Comparison of ENCODE assay signal across 8 mouse cellular contexts in the genomic region with DNA sequence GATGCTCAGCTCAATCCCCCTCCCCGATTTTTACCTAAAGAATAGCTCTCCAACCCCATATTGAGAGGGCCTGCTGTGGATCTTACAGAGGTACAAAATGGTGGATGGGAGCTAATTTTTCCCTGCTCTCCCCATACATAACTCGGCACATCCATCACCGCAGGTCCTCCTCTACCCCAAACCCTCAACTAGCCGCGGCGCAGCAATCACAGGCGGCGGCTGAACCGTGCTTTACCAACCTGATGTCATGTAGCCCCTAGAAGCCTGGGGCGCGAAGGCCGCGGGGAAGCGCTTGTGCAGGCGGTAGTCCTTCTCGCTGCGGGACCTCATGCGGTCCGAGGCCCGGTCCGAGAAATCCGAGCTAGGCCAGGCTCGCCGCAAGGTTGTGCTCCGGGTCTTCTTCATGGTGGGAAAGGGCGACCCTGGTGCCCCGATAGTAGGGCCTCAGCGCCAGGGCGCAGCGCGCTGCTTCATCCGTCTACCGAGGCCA.
DNase-seq lines count a peak whose midpoint lies in the region; ATAC-seq and TF ChIP-seq lines count a peak whose summit lies in the region.

No protein-coding gene starts in this region.

- peak overlapping the region; percentile 59 for H3K9ac ChIP-seq in lung, postnatal 0 days (replicated peaks; ENCODE audit: low read depth)

- peak overlapping the region; percentile 99 for H3K4me2 ChIP-seq in lung, postnatal 0 days (replicated peaks; ENCODE audit: low read depth, low read length)

- DNase-seq in thymus, postnatal 4 days = peak; percentile 15
- DNase-seq in thymus, postnatal 25 days = no peak
- DNase-seq in gastrocnemius, postnatal 4 days (ENCODE audit: low spot score in 2 of 2) = peak; percentile 23 to 40
- peak; percentile 28 for DNase-seq in kidney, postnatal 14 days
- no peak for DNase-seq in lung, postnatal 0 days (ENCODE audit: low spot score)
- DNase-seq in right cerebral cortex, postnatal 25 days = peak; percentile 52

- H3K27me3 ChIP-seq in lung, postnatal 0 days (replicated peaks; ENCODE audit: insufficient read depth, low read length) = no peaks in the 10 kb centered on the region

- peak overlapping the region; percentile 75 for H3K4me3 ChIP-seq in lung, postnatal 0 days (ENCODE audit: low read depth, low read length)

- no peaks in the 10 kb centered on the region for H3K9me3 ChIP-seq in lung, postnatal 0 days (ENCODE audit: low read length)

- no peak for TF ChIP-seq EP300 in lung, postnatal 0 days (IDR thresholded peaks at IDR 0.05)

- under 1% methylated on average over 31 of the region's 33 CpGs for WGBS in lung, postnatal 0 days

- no peak for TF ChIP-seq CTCF in lung, postnatal 0 days (IDR thresholded peaks at IDR 0.05)

- no peak overlapping the region for H3K27ac ChIP-seq in lung, postnatal 0 days (ENCODE audit: low read length)

- ATAC-seq in common myeloid progenitor, adult 5-6 weeks (replicated peaks; ENCODE audit: low read depth, poor library complexity, severe bottlenecking) = peak; percentile 20; the same call in 1 of the 2 replicates
- peak; percentile 23 for ATAC-seq in lung, postnatal 0 days
- no peak for ATAC-seq in erythroblast, adult 5-6 weeks (replicated peaks; ENCODE audit: low FRiP score, poor library complexity, severe bottlenecking)

- peaks cover 8% of the 10 kb centered on the region; the same call in 1 of the 2 replicates for H3K4me1 ChIP-seq in lung, postnatal 0 days (ENCODE audit: insufficient read depth, low read depth, low read length)

- H3K36me3 ChIP-seq in lung, postnatal 0 days (ENCODE audit: insufficient read depth, low read length) = no peaks in the 10 kb centered on the region

Comparison
In these comparisons a context has a peak if more than half of its experiments do, and no peak if none do; other contexts are left out.
1. DNase-seq: peak in thymus, postnatal 4 days (single experiment), gastrocnemius, postnatal 4 days (2 of 2), kidney, postnatal 14 days (single experiment) and right cerebral cortex, postnatal 25 days (single experiment); none in thymus, postnatal 25 days (single experiment) and lung, postnatal 0 days (single experiment).